Mouse (Mus musculus) embryonic facial prominence, embryonic 14.5 days (tissue): ENCODE measurements around the gene Rab3gap2. TPM values are rescaled to one million over a fixed set of nuclear protein-coding genes. Genes with fewer than 3 reads are reported as not detected.

ENCODE experiments used
- ATAC-seq: fragments of 200-750 bp; cut with Nextera tagmentation; 2 replicates; pipeline ENCODE4 v1.8.0; 2017; ENCODE audit warnings: low read depth, moderate number of reproducible peaks, moderate TSS enrichment
- DNase-seq: peaks from one replicate; pipeline ENCODE4 v3.0.0-alpha.2; 2015; ENCODE audit warnings: low spot score
- H3K27ac ChIP-seq: fragments of 300-500 bp; sonication (generic); replicated peaks from 2 replicates; pipeline ENCODE4 v1.5.1; 2014; ENCODE audit warnings: low read depth, mild to moderate bottlenecking, low read length, moderate library complexity
- H3K27me3 ChIP-seq: fragments of 300-500 bp; sonication (generic); replicated peaks from 2 replicates; pipeline ENCODE4 v1.6.1; 2014; ENCODE audit warnings: low read length; ENCODE audit not compliant: control insufficient read depth, insufficient read depth
- H3K36me3 ChIP-seq: fragments of 300-500 bp; sonication (generic); 2 replicates; pipeline ENCODE4 v1.6.1; 2014; ENCODE audit warnings: low read length, mixed read lengths; ENCODE audit not compliant: control insufficient read depth, insufficient read depth
- H3K4me1 ChIP-seq: fragments of 300-500 bp; sonication (generic); 2 replicates; pipeline ENCODE4 v1.6.1; 2014; ENCODE audit warnings: antibody characterized with exemption, low read length; ENCODE audit not compliant: control insufficient read depth, insufficient read depth
- H3K4me2 ChIP-seq: fragments of 300-500 bp; sonication (generic); 2 replicates; pipeline ENCODE4 v1.6.1; 2014; ENCODE audit warnings: low read depth, mild to moderate bottlenecking, low read length, moderate library complexity, mixed read lengths
- H3K4me3 ChIP-seq: fragments of 300-500 bp; sonication (generic); 2 replicates; pipeline ENCODE4 v1.5.1; 2014; ENCODE audit warnings: low read depth, mild to moderate bottlenecking, low read length
- H3K9ac ChIP-seq: fragments of 300-500 bp; sonication (generic); 2 replicates; pipeline ENCODE4 v1.6.1; 2014; ENCODE audit warnings: low read depth, mild to moderate bottlenecking, low read length, moderate library complexity, mixed read lengths
- H3K9me3 ChIP-seq: fragments of 300-500 bp; sonication (generic); 2 replicates; pipeline ENCODE4 v1.6.1; 2016; ENCODE audit warnings: low read length; ENCODE audit not compliant: control insufficient read depth
- WGBS: fragments of 180-500 bp; shearing (Covaris S2); extraction: QIAGEN DNeasy Blood & Tissue Kit; methylation state at CpG from one replicate; pipeline ENCODE4 v1.1.7; 2014; 5-methylcytosine and 5-hydroxymethylcytosine counted together
- polyA plus RNA-seq: library from polyadenylated mRNA; unstranded; fragments of >200 nt; fragmentation: Nextera tagmentation; extraction: Ambion mirVana; gene quantifications from 2 replicates; pipeline ENCODE4 v1.2.1, GENCODE M21; 2014

The Rab3gap2 gene
- polyA plus RNA-seq, 1 experiment from 2014 or later, result 24.2 TPM

- no peak overlapping the region for H3K4me3 ChIP-seq
- peaks cover 64% of the 10 kb centered on the region for H3K36me3 ChIP-seq
- no peak overlapping the region for H3K27ac ChIP-seq
- no peak overlapping the region for H3K9ac ChIP-seq
- H3K9me3 ChIP-seq, result no peaks in the 10 kb centered on the region
- WGBS, result 85% methylated on average over 4 of the region's 4 CpGs
- ATAC-seq (no peak), DNase-seq (no peak)
- H3K4me2 ChIP-seq, result no peak overlapping the region
- no peaks in the 10 kb centered on the region for H3K4me1 ChIP-seq
- no peaks in the 10 kb centered on the region for H3K27me3 ChIP-seq
Observed at GRCm38 (mm10) chr1:185236530-185236929, 32.6 kb downstream of the Rab3gap2 start.

- Histone ChIP-seq H3K4me2 (no peak overlapping the region), H3K27me3 (no peaks in the 10 kb centered on the region), H3K4me3 (no peak overlapping the region), H3K9me3 (no peaks in the 10 kb centered on the region), H3K4me1 (no peaks in the 10 kb centered on the region), H3K27ac (no peak overlapping the region), H3K36me3 (peaks cover 73% of the 10 kb centered on the region), H3K9ac (no peak overlapping the region)
- ATAC-seq (no peak), DNase-seq (no peak)
- 87% methylated on average over 8 of the region's 8 CpGs for WGBS
Observed at GRCm38 (mm10) chr1:185243013-185243412, 39.1 kb downstream of the Rab3gap2 start.

GRCm38 (mm10) chr1:185245456-185245855 is 41.5 kb downstream of the Rab3gap2 start:
- H3K4me1 ChIP-seq, result no peaks in the 10 kb centered on the region
- H3K36me3 ChIP-seq, result peaks cover 76% of the 10 kb centered on the region
- H3K9me3 ChIP-seq, result no peaks in the 10 kb centered on the region
- H3K4me3 ChIP-seq, result no peak overlapping the region
- no peaks in the 10 kb centered on the region for H3K27me3 ChIP-seq
- no peak overlapping the region for H3K9ac ChIP-seq
- H3K4me2 ChIP-seq, result no peak overlapping the region
- 61% methylated on average over 7 of the region's 7 CpGs for WGBS
- H3K27ac ChIP-seq, result no peak overlapping the region
- ATAC-seq (no peak), DNase-seq (no peak)

GRCm38 (mm10) chr1:185247429-185248085 is 43.6 kb downstream of the Rab3gap2 start:
- Histone ChIP-seq H3K4me3 (no peak overlapping the region), H3K9me3 (no peaks in the 10 kb centered on the region), H3K4me1 (no peaks in the 10 kb centered on the region), H3K27me3 (no peaks in the 10 kb centered on the region), H3K4me2 (no peak overlapping the region), H3K36me3 (peaks cover 77% of the 10 kb centered on the region), H3K9ac (no peak overlapping the region), H3K27ac (no peak overlapping the region)
- DNase-seq (no peak), ATAC-seq (no peak)
- WGBS, result 84% methylated on average over 20 of the region's 20 CpGs

- Histone ChIP-seq H3K27ac (no peak overlapping the region), H3K27me3 (no peaks in the 10 kb centered on the region), H3K9ac (no peak overlapping the region), H3K36me3 (peaks cover 77% of the 10 kb centered on the region), H3K9me3 (no peaks in the 10 kb centered on the region), H3K4me1 (no peaks in the 10 kb centered on the region), H3K4me3 (no peak overlapping the region), H3K4me2 (no peak overlapping the region)
- DNase-seq (no peak), ATAC-seq (no peak)
- 84% methylated on average over 8 of the region's 8 CpGs for WGBS
Observed at GRCm38 (mm10) chr1:185248728-185249127, 44.8 kb downstream of the Rab3gap2 start.

- no peak for ATAC-seq
- 85% methylated on average over 3 of the region's 3 CpGs for WGBS
- no peaks in the 10 kb centered on the region for H3K27me3 ChIP-seq
- peaks cover 84% of the 10 kb centered on the region for H3K36me3 ChIP-seq
- no peaks in the 10 kb centered on the region for H3K9me3 ChIP-seq
- no peak for DNase-seq
- no peak overlapping the region for H3K9ac ChIP-seq
- no peak overlapping the region for H3K4me3 ChIP-seq
- no peaks in the 10 kb centered on the region for H3K4me1 ChIP-seq
- H3K27ac ChIP-seq, result no peak overlapping the region
- no peak overlapping the region for H3K4me2 ChIP-seq
Observed at GRCm38 (mm10) chr1:185252351-185252750, 48.4 kb downstream of the Rab3gap2 start.

- H3K27ac ChIP-seq, result no peak overlapping the region
- no peaks in the 10 kb centered on the region for H3K9me3 ChIP-seq
- H3K4me1 ChIP-seq, result no peaks in the 10 kb centered on the region
- DNase-seq (no peak), ATAC-seq (no peak)
- WGBS, result 80% methylated on average over 12 of the region's 12 CpGs
- no peak overlapping the region for H3K9ac ChIP-seq
- H3K36me3 ChIP-seq, result peaks cover 79% of the 10 kb centered on the region
- H3K4me3 ChIP-seq, result no peak overlapping the region
- H3K27me3 ChIP-seq, result no peaks in the 10 kb centered on the region
- no peak overlapping the region for H3K4me2 ChIP-seq
Observed at GRCm38 (mm10) chr1:185253140-185253892, 49.4 kb downstream of the Rab3gap2 start.

GRCm38 (mm10) chr1:185255336-185255735 is 51.4 kb downstream of the Rab3gap2 start:
- H3K9ac ChIP-seq, result no peak overlapping the region
- DNase-seq (no peak), ATAC-seq (no peak)
- H3K9me3 ChIP-seq, result no peaks in the 10 kb centered on the region
- peaks cover 79% of the 10 kb centered on the region for H3K36me3 ChIP-seq
- WGBS, result 94% methylated on average over 12 of the region's 12 CpGs
- no peak overlapping the region for H3K4me3 ChIP-seq
- no peak overlapping the region for H3K4me2 ChIP-seq
- no peaks in the 10 kb centered on the region for H3K4me1 ChIP-seq
- H3K27ac ChIP-seq, result no peak overlapping the region
- H3K27me3 ChIP-seq, result no peaks in the 10 kb centered on the region

- Histone ChIP-seq H3K27me3 (no peaks in the 10 kb centered on the region), H3K9ac (no peak overlapping the region), H3K9me3 (no peaks in the 10 kb centered on the region), H3K36me3 (peaks cover 79% of the 10 kb centered on the region), H3K4me2 (no peak overlapping the region), H3K4me3 (no peak overlapping the region), H3K4me1 (no peaks in the 10 kb centered on the region), H3K27ac (no peak overlapping the region; the same call in 1 of the 2 replicates)
- WGBS, result 41% methylated on average over 3 of the region's 3 CpGs
- DNase-seq (no peak), ATAC-seq (no peak)
Observed at GRCm38 (mm10) chr1:185256753-185257152, 52.8 kb downstream of the Rab3gap2 start.
